Mouse (Mus musculus): Measurements from ENCODE around the gene Plau. TPM values are rescaled to one million over a fixed set of nuclear protein-coding genes. Genes with fewer than 3 reads are reported as not detected.

Gene Plau
- total RNA-seq, 2 experiments from 2014 or later = 25.6 to 28.0 TPM

DNA sequence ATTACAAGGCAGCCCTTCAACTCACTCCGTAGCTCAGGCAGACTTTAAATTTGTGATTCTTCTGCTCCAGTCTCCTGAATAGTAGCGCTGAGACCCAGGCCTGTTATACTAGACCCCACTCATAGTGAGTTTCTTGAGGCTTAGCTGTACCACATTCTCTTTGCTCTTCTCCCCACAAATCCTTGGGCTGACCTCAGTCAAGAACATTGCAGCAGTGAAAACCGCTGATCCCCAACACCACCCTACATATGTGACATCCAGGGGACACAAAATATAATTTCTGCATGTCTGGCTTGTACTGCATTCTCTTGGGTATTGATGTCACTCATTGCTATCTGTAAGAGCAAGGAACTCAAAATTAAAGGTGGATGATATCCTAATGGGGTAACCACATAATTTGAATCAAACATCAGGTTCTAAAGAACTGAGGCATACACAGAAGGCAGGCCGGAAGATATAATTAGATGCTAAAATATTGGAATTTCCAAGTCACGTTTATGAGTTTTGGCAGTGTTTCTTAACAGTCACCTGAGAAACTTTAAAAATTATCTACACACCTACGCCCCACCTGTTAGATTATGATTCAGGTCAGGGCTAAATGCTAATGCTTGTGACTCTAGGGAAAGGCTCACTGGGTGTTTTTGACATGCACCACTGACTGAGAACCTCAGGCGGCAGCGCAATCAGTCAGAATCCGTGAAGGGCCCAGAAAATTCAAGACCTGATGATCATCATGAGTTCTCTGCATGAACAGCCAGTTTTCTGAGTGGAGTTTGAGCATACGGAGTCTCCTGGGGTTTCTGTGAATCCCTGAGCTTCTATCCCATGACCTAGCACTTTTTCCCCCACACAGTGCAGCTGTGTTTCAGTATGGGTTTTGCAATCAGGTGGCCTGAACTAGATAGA lies 8.5 kb downstream of the Plau start:
- no peak for DNase-seq

DNA sequence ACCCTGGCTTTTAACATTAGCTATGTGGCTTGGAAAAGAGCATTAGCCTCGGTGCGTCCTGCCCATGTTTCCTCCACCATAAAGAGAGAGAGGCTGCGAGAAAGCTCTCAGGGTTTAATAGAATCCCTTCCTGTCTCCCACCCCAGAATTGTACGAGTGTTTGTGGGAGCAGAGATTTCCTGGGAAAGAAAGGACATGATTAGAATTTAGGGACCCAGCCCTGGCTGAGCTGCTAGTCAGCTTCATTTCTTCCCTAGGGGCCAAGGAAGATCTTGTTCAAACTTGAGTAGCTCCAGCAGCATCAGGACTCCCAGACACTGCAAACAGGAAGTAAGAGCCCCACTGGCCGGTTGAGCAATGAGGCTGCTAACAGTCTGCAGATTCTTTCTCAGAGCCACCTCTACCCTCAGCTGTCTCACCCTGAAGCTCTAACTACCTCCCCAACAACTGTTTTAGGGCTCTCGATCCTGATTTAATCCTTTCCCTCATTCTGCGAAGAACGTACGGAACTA lies 9.2 kb downstream of the Plau start:
- DNase-seq = no peak

DNA sequence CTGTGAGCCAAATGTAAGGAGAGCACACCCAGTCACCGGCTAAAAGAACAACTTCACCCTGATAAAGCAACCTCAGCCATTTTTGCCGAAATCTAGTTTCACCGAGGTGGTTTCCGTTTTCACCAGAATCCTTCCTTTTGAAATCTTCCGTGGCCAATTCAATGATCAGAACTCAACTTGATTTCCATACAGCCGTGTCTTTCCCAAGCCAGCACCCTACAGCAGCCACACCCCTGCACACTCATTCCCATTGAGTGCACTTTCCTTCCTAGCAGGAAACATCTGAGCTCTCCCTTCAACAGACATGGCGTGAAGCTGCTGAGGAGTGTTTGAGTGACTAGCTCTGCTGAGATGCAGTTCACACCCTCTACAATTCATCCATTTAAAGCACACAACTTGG lies 9.8 kb downstream of the Plau start:
- no peak for DNase-seq

DNA sequence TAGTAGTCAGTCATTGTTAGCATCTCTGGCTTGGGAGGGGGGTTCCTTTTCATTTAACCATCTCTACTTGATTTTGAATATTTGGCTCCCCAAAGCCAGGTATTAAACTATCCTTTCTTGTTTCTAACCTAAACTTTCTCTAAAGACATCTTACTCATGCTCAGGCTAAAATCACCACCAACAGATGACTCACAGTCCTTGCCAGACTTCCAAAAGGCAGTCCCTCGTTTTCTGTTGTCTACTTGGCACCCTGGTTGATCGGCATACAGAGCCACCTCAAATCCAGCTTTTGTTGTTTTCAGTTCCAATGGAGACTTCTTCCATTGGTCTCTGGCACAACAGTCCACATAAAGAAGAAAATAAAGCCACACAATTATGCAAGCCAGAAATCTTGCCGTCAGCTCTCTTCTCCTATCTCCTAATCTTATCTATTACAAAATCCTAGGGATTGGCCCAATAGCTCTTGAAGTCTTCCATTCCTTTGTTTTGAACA lies 11.2 kb downstream of the Plau start:
- no peak for DNase-seq

DNA sequence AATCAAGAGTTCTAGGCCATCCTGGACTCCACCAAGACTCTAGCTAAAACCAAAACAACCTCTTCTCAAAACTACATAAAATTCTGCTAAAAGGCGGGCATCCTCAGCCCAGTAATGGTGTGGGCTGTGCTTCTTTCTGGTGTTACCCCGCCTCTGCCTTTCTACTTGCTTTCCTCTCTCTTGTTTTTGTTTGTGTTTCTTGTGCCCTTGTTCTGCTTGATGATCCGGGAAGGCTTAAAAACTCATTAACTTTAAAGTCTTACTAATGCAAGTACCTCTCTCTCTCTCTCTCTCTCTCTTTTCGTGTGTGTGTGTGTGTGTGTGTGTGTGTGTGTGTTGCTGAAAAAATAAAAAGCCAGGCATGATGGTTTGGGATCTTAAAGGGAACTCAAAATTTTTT lies 13.3 kb downstream of the Plau start:
- DNase-seq = no peak

DNA sequence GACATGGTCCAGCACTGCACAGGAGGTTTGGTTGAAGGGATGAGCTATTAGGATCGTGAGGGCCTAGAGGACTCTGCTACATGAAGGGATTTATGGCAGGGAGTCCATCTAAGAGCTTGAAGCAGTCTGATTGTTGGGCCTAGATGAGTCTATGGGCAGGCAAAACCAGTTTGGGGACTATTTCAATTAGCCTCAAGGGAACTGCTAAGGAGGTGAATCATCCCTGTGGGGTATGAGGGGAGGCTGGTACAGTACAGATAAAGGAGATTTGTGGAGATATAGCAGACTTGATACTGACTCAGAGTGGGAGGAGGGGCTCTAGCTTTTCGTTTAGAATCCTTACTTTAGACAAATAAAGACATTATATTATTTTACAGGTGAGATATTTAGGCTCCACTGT lies 14.0 kb downstream of the Plau start:
- no peak for DNase-seq

DNA sequence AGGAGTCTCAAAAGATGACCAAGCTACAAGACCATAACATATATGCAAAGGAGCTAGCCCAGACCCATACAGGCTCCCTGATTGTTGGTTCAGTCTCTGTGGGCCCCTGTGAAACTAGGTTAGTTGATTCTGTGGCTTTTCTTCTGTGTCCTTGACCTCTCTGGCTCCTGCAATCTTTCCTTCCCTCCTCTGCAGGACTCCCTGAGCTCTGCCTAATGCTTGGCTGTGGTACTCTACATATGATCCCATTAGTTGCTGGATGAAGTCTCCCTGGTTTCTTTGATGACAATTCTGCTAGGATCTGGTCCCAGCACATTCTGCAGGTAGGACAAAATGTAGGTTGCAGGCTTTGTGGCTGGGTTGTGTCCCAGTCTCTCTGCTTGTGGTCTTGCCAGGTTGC lies 15.3 kb downstream of the Plau start:
- DNase-seq = no peak

DNA sequence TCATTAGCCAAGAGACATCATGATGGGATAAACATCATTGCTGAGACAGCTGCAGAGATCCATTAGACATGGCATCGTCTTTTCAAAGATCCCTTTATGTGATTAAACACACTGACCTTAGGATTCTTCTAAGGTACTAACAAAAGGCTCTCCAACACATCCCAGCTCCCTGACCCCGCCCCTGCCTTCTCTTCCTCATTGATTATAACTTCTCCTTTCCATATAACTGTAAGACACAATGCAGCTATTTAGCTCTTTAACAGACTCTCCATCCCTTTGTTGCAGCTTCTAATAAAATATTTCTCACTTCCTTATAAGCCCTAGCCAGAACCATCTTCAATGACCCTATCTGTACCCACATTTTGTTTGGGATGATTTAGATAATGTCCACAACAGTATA lies 24.7 kb downstream of the Plau start:
- no peak for DNase-seq

DNA sequence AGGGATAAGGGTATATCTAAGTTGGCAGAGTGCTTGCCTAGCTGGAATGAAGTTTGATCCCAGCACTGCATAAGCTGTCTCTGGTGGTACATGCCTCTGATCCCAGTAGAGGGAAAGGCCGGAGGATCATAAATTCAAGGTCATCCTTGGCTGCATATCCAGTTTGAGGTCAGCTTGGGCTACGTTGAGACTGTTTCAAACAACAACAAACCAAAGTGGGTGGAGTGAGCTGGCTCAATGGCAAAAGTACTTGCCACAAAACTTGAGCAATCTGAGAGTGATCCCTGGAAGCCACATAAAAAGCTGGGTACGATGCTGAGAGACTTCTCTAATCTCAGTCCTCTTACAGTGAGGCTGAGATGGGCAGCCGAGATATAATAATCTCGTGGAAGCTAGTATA lies 25.1 kb downstream of the Plau start:
- no peak for DNase-seq

DNA sequence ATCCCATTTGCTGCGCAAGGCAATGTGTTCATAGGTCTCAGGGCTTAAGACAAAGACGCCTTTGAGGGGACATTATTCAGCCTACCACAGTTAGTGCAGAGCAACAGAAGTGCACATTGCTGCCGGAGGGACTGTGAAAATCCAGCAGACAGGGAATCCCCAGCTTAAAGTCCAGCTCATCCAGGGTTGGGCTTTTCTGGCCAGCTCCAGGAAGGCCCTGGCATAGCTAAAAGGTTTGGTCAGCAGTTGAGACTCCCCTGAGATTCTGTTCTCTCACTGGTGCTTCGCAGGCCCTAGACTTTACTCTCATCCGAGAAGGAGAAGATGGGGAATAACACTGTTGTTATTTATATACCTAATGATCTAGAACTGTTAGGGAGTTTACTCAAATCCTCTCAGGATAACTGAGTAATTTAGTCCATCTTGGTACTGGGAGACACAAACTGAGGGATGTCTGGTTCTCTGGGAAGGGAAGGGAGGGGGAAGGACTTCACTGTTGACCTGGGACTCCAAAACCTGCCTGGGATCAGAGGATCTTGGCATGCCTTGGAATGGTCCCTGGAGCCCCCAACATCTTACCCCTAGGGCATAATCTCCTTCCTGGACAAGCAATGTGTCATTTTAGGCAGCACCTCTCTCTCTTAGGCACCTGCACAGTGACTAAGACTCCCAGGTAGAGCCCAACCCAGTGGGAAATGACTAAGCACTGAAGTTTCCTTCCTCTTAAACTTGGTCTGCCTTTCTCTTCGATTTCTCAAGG lies 27.0 kb downstream of the Plau start:
- DNase-seq = no peak

DNA sequence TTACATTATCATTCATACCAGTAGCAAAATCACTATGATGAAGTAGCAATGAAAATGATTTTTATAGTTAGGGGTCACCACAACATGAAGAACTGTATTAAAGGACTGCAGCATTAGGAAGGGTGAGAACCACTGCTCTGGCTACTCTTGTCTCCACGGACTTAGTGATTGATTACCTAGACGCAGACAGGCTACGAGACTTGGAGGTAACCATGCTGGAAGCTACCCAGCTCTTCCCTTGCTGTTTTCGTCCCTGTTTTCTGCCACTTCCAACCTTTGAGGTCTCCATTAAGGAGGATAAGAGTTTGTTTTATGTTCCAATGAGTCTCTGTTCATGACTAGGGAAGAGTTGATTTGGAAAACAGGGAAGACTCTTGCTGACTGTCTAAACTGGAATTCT lies 27.7 kb downstream of the Plau start:
- DNase-seq = no peak

DNA sequence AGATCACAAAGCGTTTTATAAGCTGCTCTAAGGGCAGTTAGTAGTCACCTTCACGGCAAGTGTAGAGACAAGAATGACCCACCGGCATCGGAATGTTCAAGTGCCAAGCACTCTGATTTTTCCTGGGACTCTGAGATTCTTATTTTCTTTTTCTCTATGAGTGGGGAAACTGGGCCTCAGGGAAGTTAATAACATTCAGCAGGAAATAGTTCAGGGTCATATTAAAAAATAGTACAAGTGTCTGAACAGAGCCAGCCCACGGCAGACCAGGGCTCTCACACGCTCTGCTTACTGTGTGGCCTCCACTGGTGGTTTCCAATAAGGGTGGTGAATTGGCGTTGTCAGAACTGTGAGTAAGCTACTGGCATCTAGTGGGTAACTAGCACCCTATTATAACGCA lies 29.1 kb downstream of the Plau start:
- DNase-seq = no peak

DNA sequence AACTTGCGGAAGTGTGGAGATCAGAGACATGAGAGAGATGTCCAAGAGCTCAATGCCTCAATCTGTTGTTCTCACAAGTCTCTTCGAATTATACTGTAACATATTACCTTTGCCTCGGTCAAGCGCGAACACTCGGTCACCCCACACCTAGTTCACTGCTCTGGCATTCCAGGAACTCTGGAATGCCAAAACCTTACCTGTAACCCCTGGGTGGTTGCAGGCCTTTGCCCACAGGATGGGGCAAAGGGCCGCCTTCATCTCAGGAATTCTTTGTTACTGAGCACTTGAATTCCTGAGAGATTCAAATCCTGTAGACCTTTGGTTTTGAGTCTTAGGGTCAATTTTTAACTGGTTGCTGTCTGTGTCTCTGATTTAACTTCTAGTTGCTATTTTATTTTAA lies 29.9 kb downstream of the Plau start:
- no peak for DNase-seq

DNA sequence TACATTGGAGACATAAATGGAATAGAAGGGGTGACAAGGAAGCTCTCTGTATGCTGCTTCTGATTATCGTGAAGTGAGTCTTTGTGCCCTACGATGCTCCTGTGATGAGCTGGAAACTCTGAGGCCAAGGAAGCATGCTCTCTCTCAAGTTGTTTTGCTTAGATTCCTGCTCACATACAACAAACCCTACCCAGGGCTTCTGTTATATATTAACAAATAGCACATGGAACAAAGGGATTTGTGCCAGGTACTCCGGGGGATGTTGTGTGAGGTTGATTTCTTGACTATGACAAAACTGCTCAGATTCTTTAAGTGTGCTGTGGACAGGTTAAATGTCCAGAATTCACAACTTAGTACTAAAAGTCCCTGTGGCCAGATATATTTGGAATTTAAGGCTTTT lies 33.6 kb downstream of the Plau start:
- DNase-seq = no peak

DNA sequence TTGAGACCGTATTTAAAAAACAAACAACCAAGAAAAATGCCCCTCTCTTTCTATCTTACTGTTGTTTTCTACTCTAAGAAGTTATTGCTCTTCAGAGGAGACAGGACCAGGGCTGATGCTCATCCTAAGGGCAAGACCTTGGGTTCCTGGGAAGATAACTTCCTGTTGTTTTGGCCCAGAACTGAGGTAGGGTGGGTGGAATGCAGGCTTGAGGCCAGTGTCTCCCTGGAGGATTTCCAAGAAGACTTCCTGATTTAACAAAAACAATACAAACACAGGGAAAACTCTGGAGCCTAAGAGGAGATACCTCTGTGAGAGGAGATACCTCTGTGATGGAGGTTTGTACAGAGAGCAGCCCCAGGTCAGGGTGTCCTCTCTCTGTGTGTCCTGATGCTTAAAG lies 35.0 kb downstream of the Plau start:
- DNase-seq = peak; percentile 21

DNA sequence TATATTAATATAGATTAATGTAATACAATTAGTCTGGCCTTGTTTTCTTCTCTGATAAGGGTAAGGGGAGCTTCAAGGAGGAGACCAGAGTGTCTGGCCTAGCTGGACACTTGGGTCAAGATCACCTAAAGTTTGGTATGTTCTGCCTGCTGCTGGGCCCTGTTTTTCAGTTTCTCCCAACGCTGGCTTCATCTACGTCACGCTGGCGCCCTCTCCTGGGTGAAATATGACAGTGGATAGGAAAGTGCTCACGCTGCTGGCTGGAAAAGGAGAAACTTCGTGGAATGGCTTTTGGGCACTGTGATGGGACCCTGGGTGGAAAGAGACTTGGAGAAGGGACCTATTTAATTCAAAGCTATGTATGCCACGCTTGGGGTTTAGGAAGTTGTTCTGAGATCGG lies 36.8 kb downstream of the Plau start:
- DNase-seq = peak; percentile 92

DNA sequence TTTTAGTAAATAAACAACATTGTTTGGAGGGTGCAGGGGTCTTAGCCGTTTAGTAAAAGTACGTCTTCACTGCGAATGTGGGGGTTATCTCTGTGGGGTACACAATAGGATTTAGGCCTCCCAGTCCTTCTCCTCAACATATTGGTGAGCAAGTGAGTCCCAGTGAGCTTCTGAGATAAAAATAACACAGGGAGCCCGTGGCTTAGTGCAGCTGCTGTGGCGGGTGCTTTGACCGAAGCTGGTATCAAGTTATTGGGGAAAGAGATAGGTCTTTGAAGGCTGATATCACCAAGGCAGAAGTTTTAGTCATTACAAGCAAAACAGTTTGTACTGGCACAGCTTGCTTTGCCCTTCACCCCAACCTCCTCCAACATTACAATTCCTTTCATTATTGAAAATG lies 37.5 kb downstream of the Plau start:
- DNase-seq = no peak

DNA sequence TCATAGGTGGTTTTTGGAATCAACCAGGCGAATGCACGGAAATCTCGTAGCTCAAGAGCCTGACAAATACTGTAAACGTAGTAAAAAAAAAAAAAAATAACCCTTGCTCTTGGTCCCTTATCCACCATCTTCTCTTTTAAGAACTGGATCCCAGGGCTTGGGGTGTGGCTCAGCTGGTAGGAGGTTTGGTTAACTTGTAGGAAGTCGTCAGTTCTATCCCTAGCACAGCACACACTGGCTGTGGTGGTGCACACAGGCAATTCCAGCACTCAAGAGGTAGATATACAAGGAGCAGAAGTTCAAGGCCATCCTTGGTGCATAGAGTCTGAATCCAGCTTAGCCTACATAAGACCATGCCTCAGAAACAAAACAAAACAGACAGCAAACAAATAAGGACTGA lies 48.2 kb downstream of the Plau start:
- DNase-seq = no peak

DNA sequence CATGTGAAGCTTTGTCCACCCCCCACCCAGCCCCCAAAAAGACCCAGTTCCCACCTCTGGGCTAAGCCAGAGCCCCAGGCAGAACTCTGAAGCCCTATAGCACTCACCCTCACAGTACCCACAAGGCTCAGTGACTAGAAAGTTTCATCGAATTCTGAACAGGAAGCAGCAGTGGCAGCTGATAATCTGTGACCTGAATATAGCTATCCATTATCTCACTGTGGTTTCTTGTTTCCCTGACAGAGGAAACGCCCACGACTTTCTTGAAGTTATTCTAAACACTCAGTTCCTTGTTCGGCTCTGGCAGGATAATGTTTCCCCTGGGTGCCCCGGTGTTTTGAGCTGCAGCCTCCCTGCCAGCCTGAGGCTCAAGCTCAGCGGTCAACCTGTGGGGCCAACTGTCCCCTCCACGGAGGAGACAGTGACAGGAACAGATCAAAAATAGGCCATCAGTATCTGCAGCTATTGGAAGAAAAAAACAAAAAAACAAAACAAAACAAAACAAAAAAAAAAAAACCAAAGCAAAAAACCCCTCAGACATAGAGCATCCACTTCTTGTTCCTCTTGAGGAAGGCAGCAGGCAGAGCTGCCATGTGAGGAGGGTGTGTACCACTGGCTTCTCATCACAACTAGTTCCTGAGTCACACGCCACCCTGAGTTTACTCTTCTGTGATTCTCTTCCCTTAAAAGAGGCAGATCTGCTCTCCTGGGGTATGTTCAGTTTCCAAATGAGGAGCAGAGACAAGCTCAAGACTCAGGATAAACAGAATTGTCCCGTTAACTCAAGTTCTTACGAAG lies 48.8 kb downstream of the Plau start:
- no peak for DNase-seq

DNA sequence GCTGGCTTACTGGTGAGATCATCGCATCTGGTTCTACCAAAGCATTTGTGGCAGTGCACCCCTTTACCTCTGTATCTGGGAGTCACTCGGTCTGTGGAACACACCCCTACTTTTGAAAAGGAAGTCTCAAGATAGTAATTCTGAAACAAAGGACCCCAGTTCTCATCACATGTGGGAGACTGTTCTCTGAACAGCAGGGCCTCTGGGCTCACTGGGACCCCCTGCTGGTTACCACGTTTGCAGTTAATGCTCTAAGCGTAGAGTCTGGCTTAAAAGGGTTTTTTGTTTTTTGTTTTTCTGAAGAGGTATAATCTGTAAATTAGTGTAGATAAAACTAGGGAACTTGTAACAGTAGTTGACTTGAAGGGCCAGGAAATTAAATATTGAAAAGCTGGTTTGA lies 49.8 kb downstream of the Plau start:
- DNase-seq = peak; percentile 67

DNA sequence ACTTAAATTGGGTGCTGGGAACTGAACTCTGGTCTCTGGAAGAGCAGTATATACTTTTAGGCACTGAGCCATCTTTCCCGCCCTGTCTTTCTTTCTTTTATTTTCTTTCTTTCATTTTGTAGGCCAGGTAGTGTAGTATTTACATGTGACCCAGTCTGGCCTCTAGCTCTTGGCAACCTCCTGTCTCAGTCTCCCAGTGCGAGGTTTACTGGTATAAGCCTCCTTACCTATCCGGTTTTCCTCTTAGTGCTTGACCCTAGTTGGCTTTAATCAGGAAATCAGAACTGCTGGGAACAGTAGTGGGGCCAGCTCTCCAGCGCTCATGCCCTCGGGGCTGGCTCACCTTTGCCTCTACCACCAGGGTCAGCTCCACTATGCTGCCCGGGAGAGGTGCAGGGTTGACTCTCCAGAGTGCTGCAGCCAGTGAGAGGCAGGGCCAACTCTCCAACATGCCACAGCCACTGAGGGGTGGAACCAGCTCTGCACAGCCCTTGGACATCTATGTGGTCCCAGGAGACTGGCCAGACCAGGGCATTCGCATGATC lies 51.2 kb downstream of the Plau start:
- DNase-seq = no peak

DNA sequence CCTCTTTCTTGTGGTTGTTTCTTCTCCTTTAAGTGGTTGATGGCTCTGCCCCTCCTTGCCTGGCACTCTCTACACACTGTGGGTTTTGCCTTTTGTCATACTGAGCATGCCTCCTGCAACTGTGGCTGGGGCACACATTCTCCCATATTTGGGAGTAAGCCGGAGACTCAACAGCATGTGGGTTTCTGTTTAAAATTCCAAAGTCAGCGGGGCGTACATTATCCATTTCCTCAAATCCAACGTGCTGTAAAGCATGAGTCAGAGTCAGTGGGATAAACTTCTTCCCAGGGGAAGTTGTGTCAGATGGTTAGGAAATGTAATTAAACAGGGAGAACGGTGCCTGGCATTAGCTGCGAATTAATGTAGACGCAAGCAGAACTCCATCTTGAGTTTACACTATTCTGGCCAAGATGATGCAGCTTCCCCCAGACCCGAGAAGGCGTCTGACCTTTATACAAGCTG lies 55.5 kb downstream of the Plau start:
- no peak for DNase-seq

Measured in gastrocnemius, postnatal 10 days (tissue).